Mouse (Mus musculus): Measurements from ENCODE around the gene Rnf145.
"Not testable (repeated sequence)": the region's sequence is repeated elsewhere in the genome, so short reads cannot be mapped to it uniquely, and the experiment has no call there.

Gene Rnf145

GRCm38 (mm10) chr11:44564940-44565339, 46.2 kb downstream of the Rnf145 start:
- DNase-seq: no peak

- not testable (repeated sequence) for DNase-seq
Measured at GRCm38 (mm10) chr11:44570336-44570735, 51.6 kb downstream of the Rnf145 start.

GRCm38 (mm10) chr11:44572781-44573180, 54.0 kb downstream of the Rnf145 start:
- no peak for DNase-seq

GRCm38 (mm10) chr11:44573396-44573795, 54.6 kb downstream of the Rnf145 start:
- no peak for DNase-seq

- no peak for DNase-seq
Measured at GRCm38 (mm10) chr11:44574391-44574790, 55.6 kb downstream of the Rnf145 start.

- peak; percentile 68 to 83 for DNase-seq
Measured at GRCm38 (mm10) chr11:44574820-44575219, 56.1 kb downstream of the Rnf145 start.

- no peak for DNase-seq
Measured at GRCm38 (mm10) chr11:44577911-44578310, 59.1 kb downstream of the Rnf145 start.

GRCm38 (mm10) chr11:44581277-44581683, 62.5 kb downstream of the Rnf145 start:
- DNase-seq: peak; percentile 47 to 59

GRCm38 (mm10) chr11:44586047-44586696, 67.4 kb downstream of the Rnf145 start:
- DNase-seq: peak in 1 of 2 experiments; percentile 62

- no peak for DNase-seq
Measured at GRCm38 (mm10) chr11:44593016-44593415, 74.3 kb downstream of the Rnf145 start.

- DNase-seq: no peak
Measured at GRCm38 (mm10) chr11:44594768-44595167, 76.0 kb downstream of the Rnf145 start.

- no peak for DNase-seq
Measured at GRCm38 (mm10) chr11:44606881-44607280, 88.1 kb downstream of the Rnf145 start.

- no peak for DNase-seq
Measured at GRCm38 (mm10) chr11:44608646-44609045, 89.9 kb downstream of the Rnf145 start.

- peak; percentile 75 to 91 for DNase-seq
Measured at GRCm38 (mm10) chr11:44610971-44611781, 92.4 kb downstream of the Rnf145 start.

- DNase-seq: peak in 1 of 2 experiments; percentile 19
Measured at GRCm38 (mm10) chr11:44612156-44612555, 93.4 kb downstream of the Rnf145 start.

- DNase-seq: peak; percentile 45 to 60
Measured at GRCm38 (mm10) chr11:44612681-44613410, 94.1 kb downstream of the Rnf145 start.

GRCm38 (mm10) chr11:44613411-44614180, 94.8 kb downstream of the Rnf145 start:
- no peak for DNase-seq

Data from spleen, adult 18-20 months (tissue).